11 mouse cellular contexts compared by ENCODE assay signal in the genomic region with DNA sequence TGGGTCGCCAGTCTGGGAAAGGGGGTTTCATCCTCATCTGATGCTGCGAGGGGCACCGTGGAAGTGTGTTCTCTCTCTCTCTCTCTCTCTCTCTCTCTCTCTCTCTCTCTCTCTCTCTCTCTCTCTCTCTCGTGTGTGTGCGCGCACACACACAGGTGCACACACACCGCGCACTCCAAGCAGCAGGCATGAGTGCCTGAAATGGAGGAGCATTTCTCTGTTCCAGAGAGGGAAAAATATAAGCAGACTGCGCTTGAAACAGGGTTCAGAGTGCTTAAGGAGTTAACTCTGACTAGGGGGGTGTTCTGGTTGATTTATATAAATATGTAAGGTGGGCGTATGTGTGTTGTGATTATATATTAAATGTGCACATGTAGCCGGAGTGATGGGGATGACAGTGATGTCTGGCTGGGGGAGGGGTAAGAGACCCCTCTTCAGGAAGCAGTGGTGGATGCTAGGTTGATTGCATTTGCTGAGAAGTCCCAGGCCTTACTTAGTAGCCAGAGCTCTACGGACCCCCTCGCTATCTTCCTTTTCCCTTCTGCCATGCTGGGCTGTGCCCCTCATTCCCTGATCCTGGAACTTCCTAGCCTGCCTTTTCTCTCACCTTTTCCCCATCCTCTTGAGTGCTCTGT. TPM values are rescaled to one million over a fixed set of nuclear protein-coding genes. Genes with fewer than 3 reads are reported as not detected.
DNase-seq lines count a peak whose midpoint lies in the region; ATAC-seq and TF ChIP-seq lines count a peak whose summit lies in the region.
"Had no signal": no experiment of that assay in that cellular context is flagged by ENCODE, and none has a peak within 500 bp of the region (broad histone marks: within the 10 kb centered on the region; RNA-seq: fewer than 3 reads in every experiment).

No protein-coding gene starts in this region.

- peak overlapping the region; percentile 66 for H3K4me3 ChIP-seq in left cerebral cortex, adult 2 months
- peak overlapping the region; percentile 1; the same call in 1 of the 2 replicates for H3K4me3 ChIP-seq in forebrain, embryonic 11.5 days (ENCODE audit: low read depth, low read length)
- peak overlapping the region; percentile 51 for H3K4me3 ChIP-seq in hindbrain, embryonic 16.5 days (ENCODE audit: low read length)
- H3K4me3 ChIP-seq in neural tube, embryonic 14.5 days (ENCODE audit: low read depth, low read length) = peak overlapping the region; percentile 50
- no peak overlapping the region for H3K4me3 ChIP-seq in liver, embryonic 11.5 days (ENCODE audit: low read depth, low read length)

- H3K27ac ChIP-seq in left cerebral cortex, adult 2 months = peak overlapping the region; percentile 91
- H3K27ac ChIP-seq in forebrain, embryonic 11.5 days (ENCODE audit: low read depth, low read length) = no peak overlapping the region
- H3K27ac ChIP-seq in hindbrain, embryonic 16.5 days (ENCODE audit: low read depth, low read length) = peak overlapping the region; percentile 73; the same call in 1 of the 2 replicates
- H3K27ac ChIP-seq in neural tube, embryonic 14.5 days (ENCODE audit: low read depth, low read length) = peak overlapping the region; percentile 67; the same call in 1 of the 2 replicates
- no peak overlapping the region for H3K27ac ChIP-seq in liver, embryonic 11.5 days (ENCODE audit: low read depth, low read length)
- H3K27ac ChIP-seq: macrophage had no signal

- H3K36me3 ChIP-seq in forebrain, embryonic 11.5 days (ENCODE audit: control insufficient read depth, insufficient read depth, low read length) = no peaks in the 10 kb centered on the region
- H3K36me3 ChIP-seq in hindbrain, embryonic 16.5 days (ENCODE audit: control insufficient read depth, insufficient read depth, low read length) = no peaks in the 10 kb centered on the region
- H3K36me3 ChIP-seq in neural tube, embryonic 14.5 days (ENCODE audit: control insufficient read depth, insufficient read depth, low read length) = no peaks in the 10 kb centered on the region
- H3K36me3 ChIP-seq in liver, embryonic 11.5 days (ENCODE audit: control insufficient read depth, insufficient read depth, low read length) = no peaks in the 10 kb centered on the region
- H3K36me3 ChIP-seq: G1E had no signal

- H3K9ac ChIP-seq in forebrain, embryonic 11.5 days (ENCODE audit: low read length) = no peak overlapping the region
- H3K9ac ChIP-seq in hindbrain, embryonic 16.5 days (ENCODE audit: low read depth, low read length) = peak overlapping the region; percentile 61
- H3K9ac ChIP-seq in neural tube, embryonic 14.5 days (replicated peaks; ENCODE audit: low read depth, low read length) = peak overlapping the region; percentile 66
- no peak overlapping the region for H3K9ac ChIP-seq in liver, embryonic 11.5 days (ENCODE audit: low read depth, low read length)

- WGBS in forebrain, embryonic 11.5 days = 22% methylated on average over 11 of the region's 13 CpGs
- WGBS in hindbrain, embryonic 16.5 days = 24% methylated on average over 13 of the region's 13 CpGs
- WGBS in neural tube, embryonic 14.5 days = 26% methylated on average over 13 of the region's 13 CpGs
- 45% methylated on average over 12 of the region's 13 CpGs for WGBS in liver, embryonic 11.5 days

- no peak for TF ChIP-seq CTCF in left cerebral cortex, adult 2 months (IDR thresholded peaks at IDR 0.05)

- DNase-seq in left cerebral cortex, adult 2 months (ENCODE audit: extremely low spot score in 1 of 2, low spot score in 2 of 2) = no peak
- no peak for DNase-seq in left cerebral cortex, adult 8-10 months (ENCODE audit: low spot score in 2 of 2)
- no peak for DNase-seq in forebrain, embryonic 11.5 days (ENCODE audit: low spot score)
- DNase-seq in liver, embryonic 11.5 days (ENCODE audit: low spot score) = no peak
- no peak for DNase-seq in left cerebral cortex, postnatal 14 days (ENCODE audit: low spot score in 2 of 2)
- DNase-seq: adrenal gland, postnatal 14 days had no signal

- H3K9me3 ChIP-seq in forebrain, embryonic 11.5 days (ENCODE audit: control insufficient read depth, low read length) = no peaks in the 10 kb centered on the region
- H3K9me3 ChIP-seq in hindbrain, embryonic 16.5 days (ENCODE audit: control insufficient read depth, low read length) = no peaks in the 10 kb centered on the region
- no peaks in the 10 kb centered on the region for H3K9me3 ChIP-seq in neural tube, embryonic 14.5 days (ENCODE audit: control insufficient read depth, low read length)
- no peaks in the 10 kb centered on the region for H3K9me3 ChIP-seq in liver, embryonic 11.5 days (ENCODE audit: control insufficient read depth, low read length)

- H3K4me1 ChIP-seq in forebrain, embryonic 11.5 days (replicated peaks; ENCODE audit: control insufficient read depth, insufficient read depth, low read length) = peaks cover 2% of the 10 kb centered on the region; the same call in 1 of the 2 replicates
- H3K4me1 ChIP-seq in hindbrain, embryonic 16.5 days (ENCODE audit: control insufficient read depth, insufficient read depth, low read depth, low read length) = peaks cover 11% of the 10 kb centered on the region
- 0 out of 2 replicates have a peak, but pooled peaks cover 9% of the 10 kb centered on the region for H3K4me1 ChIP-seq in neural tube, embryonic 14.5 days (ENCODE audit: control insufficient read depth, insufficient read depth, low read length)
- no peaks in the 10 kb centered on the region for H3K4me1 ChIP-seq in liver, embryonic 11.5 days (replicated peaks; ENCODE audit: control insufficient read depth, insufficient read depth, low read length)

- intact Hi-C loops in left cerebral cortex, adult 2 months (cut with DNase I) = loop anchor here (5.0 to 10.0 kb wide), 5 partner anchors 182 to 855 kb away; no protein-coding TSS in a partner anchor
- intact Hi-C loops in left cerebral cortex, postnatal 14 days (cut with DNase I) = loop anchor here (5.0 kb wide), 1 partner anchor 845 kb away; no protein-coding TSS in a partner anchor

- H3K27me3 ChIP-seq in forebrain, embryonic 11.5 days (ENCODE audit: control insufficient read depth, insufficient read depth, low read length) = peaks cover 2% of the 10 kb centered on the region; the same call in 1 of the 2 replicates
- H3K27me3 ChIP-seq in hindbrain, embryonic 16.5 days (replicated peaks; ENCODE audit: control insufficient read depth, insufficient read depth, low read length) = no peaks in the 10 kb centered on the region
- H3K27me3 ChIP-seq in neural tube, embryonic 14.5 days (ENCODE audit: control insufficient read depth, insufficient read depth, low read length) = no peaks in the 10 kb centered on the region
- H3K27me3 ChIP-seq in liver, embryonic 11.5 days (replicated peaks; ENCODE audit: control insufficient read depth, insufficient read depth, low read length) = peaks cover 5% of the 10 kb centered on the region; the same call in 1 of the 2 replicates

- ATAC-seq in forebrain, embryonic 11.5 days (replicated peaks; ENCODE audit: low FRiP score) = no peak
- ATAC-seq in hindbrain, embryonic 16.5 days = no peak
- ATAC-seq in neural tube, embryonic 14.5 days (ENCODE audit: low read depth) = peak; percentile 31; the same call in 1 of the 2 replicates
- ATAC-seq in liver, embryonic 11.5 days (replicated peaks; ENCODE audit: low FRiP score) = no peak
- ATAC-seq in erythroid progenitor cell, adult 5-6 weeks (replicated peaks; ENCODE audit: low FRiP score, poor library complexity, severe bottlenecking) = no peak

- H3K4me2 ChIP-seq in forebrain, embryonic 11.5 days (ENCODE audit: low read depth, low read length, severe bottlenecking) = peak overlapping the region; percentile 42
- peak overlapping the region; percentile 62 for H3K4me2 ChIP-seq in hindbrain, embryonic 16.5 days (ENCODE audit: low read length)
- H3K4me2 ChIP-seq in neural tube, embryonic 14.5 days (ENCODE audit: low read depth, low read length) = peak overlapping the region; percentile 54
- H3K4me2 ChIP-seq in liver, embryonic 11.5 days = no peak overlapping the region

RNA-seq across cellular contexts. Expression of a gene that starts 1.2 kb away (rescaled TPM):
- total RNA-seq in left cerebral cortex, adult 2 months (2021) = 100 to 1,000 TPM; 225 to 245 TPM
- 100 to 1,000 TPM; 226 to 288 (median 261) TPM for total RNA-seq in left cerebral cortex, adult 8-10 months (2022)
- polyA plus RNA-seq in forebrain, embryonic 11.5 days (2014; fragmentation: Nextera tagmentation; extraction: Ambion mirVana) = 2.4 and 2.6 TPM in 2 replicates
- polyA plus RNA-seq in hindbrain, embryonic 16.5 days (2015; fragmentation: Nextera tagmentation; extraction: Ambion mirVana) = 47.7 and 48.8 TPM in 2 replicates
- 59.1 and 60.6 TPM in 2 replicates for polyA plus RNA-seq in neural tube, embryonic 14.5 days (2014; fragmentation: Nextera tagmentation; extraction: Ambion mirVana)
- 0.38 and 0.66 TPM in 2 replicates for polyA plus RNA-seq in liver, embryonic 11.5 days (2014; fragmentation: Nextera tagmentation; extraction: Ambion mirVana)
- total RNA-seq in left cerebral cortex, postnatal 14 days (2021) = 100 to 1,000 TPM; 199 to 218 TPM
- not detected in 2 replicates for total RNA-seq in erythroid progenitor cell, adult 5-6 weeks (2015; ENCODE audit: low replicate concordance)
- not detected in 2 replicates for total RNA-seq in erythroid progenitor cell, adult 5-6 weeks (2017; ENCODE audit: low replicate concordance)
- polyA plus RNA-seq: G1E, macrophage had no signal

Comparison
In these comparisons a context has a peak if more than half of its experiments do, and no peak if none do; other contexts are left out.
1. H3K27ac ChIP-seq: peak in left cerebral cortex, adult 2 months (single experiment), hindbrain, embryonic 16.5 days (single experiment) and neural tube, embryonic 14.5 days (single experiment); none in forebrain, embryonic 11.5 days (single experiment) and liver, embryonic 11.5 days (single experiment).
2. H3K9ac ChIP-seq: peak in hindbrain, embryonic 16.5 days (single experiment) and neural tube, embryonic 14.5 days (single experiment); none in forebrain, embryonic 11.5 days (single experiment) and liver, embryonic 11.5 days (single experiment).
3. RNA of a gene that starts 1.2 kb away (total RNA-seq): 226 to 288 TPM in left cerebral cortex, adult 8-10 months, 225 to 245 TPM in left cerebral cortex, adult 2 months and 199 to 218 TPM in left cerebral cortex, postnatal 14 days; not detected in erythroid progenitor cell, adult 5-6 weeks; every median in the first group is over 100 times any median in the second.